Mouse (Mus musculus): ENCODE measurements at regions not wholly inside any gene's neighbourhood (a gene's known extent, or its start where the extent isn't known, plus 50 kb on each side); places are given as distances from the start of the nearest gene placed in this dataset.

DNA sequence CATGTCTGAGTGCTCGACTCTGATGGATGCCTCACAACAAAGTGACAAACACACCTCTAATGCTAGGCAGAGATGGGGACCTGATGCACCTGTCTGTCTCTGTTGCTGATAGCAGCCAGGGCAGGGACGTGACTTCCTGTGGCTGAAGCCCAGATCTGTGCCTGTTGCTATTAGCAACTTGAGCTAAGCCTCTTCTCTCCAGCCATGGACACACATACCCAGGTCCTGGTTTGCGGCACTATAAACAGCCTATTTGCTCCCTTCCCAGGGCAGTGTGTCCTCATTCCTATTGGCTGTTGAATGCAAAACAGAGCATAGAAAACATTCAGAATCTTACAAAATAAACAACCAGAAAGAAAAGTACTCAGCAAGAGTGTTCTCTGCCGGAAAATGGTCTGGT lies 273.5 kb downstream of the Irs2 start:
- TF ChIP-seq GATA1 (IDR thresholded peaks at IDR 0.05; ENCODE audit: low read length) (no peak), TAL1 (IDR thresholded peaks at IDR 0.05; ENCODE audit: low read length) (no peak)
